Mouse (Mus musculus): ENCODE results near the gene Rs1.
"Not testable (repeated sequence)": the region's sequence is repeated elsewhere in the genome, so short reads cannot be mapped to it uniquely, and the experiment has no call there.

GRCm38 (mm10) chrX:160769622-160770021 lies 1.8 kb downstream of the Rs1 start:
- not testable (repeated sequence) for TF ChIP-seq CTCF (IDR thresholded peaks at IDR 0.05; ENCODE audit: low read depth); EP300 (optimal IDR thresholded peaks at IDR 0.05)
